Mouse (Mus musculus): ENCODE data around the gene Car3.

Car3 gene

DNA sequence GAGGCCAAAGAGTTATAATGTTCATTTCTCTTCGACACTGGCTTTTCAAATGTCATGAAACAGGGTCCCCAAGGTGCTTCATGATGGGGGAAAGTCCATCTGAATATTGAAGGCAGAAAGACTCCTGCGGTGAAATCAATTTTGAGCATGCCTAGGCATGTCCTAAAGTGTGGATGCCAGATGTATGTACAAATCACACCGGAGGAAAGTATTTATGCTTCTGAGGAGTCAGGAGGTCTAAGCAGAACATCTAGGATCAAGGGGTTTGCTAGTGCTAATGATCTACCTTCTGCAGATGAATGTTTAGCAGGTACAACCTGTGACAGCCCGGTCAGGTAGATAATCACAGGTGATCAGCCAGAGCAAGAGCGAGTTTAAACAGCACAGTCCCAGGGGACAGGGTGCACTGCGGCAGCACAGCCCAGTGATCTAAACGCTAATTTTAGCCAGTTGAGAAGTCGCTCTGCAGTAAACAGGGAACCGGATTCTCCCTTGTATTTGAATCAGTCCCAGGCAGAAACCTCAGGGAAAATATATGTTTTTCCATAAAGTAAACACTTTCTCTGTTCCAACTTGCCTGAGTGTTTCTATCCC is 13.1 kb downstream of the Car3 start:
- no peak for DNase-seq (ENCODE audit: low spot score)

DNA sequence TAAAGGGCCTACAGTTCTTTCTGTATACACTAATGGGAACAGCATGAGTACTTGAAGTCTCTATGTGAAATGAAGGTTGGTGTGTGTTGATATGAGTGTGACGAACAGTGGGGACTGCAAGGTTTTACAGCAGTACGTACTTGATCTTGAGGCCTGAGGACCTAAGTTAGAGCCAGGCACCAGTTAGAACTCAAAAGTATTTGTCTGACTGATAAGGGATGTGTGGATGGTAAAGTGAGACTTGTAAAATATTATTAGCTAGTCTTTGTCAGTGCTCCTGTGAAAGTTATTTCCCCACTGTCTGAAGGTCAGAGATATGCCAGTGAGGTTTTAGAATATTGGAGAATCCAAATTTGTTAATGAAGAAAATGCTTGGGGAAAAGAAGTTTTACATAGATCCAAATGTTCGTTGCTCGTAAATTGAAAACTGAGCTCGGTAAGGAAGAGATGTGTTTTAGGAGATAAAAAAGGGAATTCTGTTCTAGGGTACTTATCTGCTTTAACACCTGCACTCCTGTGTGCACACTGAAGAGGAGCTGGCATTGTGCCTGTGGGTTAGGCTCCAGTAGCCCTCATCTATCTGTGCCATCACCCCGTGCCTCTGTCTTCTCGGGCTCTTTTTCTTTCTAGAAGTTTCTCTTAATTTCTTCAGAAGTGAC is 14.1 kb downstream of the Car3 start:
- no peak for DNase-seq (ENCODE audit: low spot score)

DNA sequence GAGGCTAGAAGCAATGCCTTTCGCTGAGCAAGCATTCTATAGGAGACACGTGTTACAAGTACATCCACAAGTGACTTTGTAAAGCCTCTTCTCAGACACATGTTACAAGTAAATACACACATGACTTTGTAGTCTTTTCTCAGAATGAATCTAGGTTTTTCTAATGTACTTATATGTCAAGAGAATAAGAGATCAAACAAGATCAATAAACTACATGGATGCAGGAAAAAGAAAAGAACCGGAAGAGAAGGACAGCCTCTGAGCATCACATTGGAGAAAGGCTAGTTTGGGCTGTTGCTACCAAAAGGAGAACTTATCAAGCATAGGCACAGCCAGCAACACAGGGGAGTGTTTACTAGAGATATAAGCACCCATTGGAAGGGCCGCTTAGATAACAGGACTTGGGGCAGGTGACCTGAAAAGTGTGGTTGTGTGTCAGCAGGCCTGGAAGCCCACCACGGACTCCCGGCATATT is 15.5 kb downstream of the Car3 start:
- DNase-seq (ENCODE audit: low spot score) = no peak

DNA sequence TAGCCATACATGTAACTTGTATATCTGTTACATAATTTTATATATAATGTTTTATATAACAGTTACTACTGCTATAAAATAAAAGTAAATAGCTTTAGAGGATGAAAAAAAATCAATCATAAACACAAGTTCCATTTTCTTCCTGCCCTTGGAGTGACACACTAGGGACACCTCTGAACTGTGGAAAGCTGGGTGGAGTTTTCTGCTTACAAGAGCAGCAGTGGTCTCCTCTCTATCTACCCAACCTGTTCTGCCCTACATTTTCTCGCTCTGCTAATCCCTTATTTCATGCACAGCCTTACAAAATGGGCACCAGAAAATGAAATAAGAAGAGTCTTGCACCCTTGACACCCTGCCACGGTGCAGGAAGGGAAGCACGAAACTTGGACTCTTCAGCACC is 16.0 kb downstream of the Car3 start:
- DNase-seq (ENCODE audit: low spot score) = no peak

DNA sequence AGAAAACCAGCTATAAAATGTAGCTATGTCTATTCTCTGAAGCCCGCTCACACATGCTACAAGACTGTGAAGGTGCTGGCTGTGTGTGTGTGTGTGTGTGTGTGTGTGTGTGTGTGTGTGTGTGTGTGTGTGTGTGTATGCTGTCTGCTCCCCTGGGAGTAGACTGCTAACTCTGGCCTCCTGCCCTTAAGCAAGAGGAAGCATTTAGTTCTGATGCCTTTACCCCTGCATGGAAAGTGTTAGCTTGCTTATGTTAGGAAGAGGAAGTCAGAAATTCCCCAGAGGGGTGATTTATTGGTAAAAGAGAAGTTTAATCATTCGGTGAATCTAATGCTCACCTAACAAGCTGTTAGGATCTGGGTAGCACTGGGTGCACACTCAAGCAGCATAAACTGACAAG is 17.0 kb downstream of the Car3 start:
- DNase-seq (ENCODE audit: low spot score) = no peak

- no peak for DNase-seq (ENCODE audit: low spot score)
These were observed 18.7 kb downstream of the Car3 start for GRCm38 (mm10) chr3:14882005-14882404.

DNA sequence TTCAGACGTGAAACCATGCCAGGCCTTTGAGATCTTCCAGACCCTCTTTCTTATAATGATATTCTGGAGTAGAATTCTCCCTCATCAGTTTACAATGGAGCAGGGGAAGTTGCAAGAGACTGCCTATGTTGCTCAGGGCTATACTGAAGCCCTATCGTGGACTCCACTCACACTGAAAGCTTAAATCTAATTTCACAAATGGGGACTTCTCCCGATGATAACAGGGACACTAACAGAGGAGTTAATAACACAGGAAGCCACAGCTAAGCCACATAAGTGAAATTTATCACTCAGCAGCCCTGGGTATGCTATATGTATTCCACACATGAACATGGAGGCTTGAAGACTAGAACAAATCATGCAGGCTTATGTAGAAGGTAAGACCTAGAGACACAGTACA is 19.4 kb downstream of the Car3 start:
- DNase-seq (ENCODE audit: low spot score) = no peak

DNA sequence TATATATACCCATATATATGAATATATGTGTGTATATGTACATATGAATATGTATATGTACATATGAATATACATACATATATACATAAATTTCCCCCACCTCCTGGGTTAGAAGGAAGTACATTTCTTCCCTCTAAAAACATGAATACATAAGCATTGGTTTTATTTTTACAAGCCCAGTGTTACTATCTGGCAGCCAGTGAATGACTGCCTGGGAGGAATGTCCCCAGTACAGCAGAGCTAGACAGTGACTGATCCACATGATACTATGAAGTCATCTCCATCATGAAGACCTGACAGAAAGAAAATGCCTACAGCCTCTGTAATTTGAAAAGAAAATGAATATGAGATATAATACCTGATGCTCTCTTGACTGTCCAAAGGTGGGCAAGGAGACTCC is 21.5 kb downstream of the Car3 start:
- no peak for DNase-seq (ENCODE audit: low spot score)

- peak; percentile 55 for DNase-seq (ENCODE audit: low spot score)
These were observed 23.1 kb downstream of the Car3 start, which contains the start of gene Car2 for GRCm38 (mm10) chr3:14886102-14887098. Gene Car2 (plus strand): TSS chr3:14886273.

DNA sequence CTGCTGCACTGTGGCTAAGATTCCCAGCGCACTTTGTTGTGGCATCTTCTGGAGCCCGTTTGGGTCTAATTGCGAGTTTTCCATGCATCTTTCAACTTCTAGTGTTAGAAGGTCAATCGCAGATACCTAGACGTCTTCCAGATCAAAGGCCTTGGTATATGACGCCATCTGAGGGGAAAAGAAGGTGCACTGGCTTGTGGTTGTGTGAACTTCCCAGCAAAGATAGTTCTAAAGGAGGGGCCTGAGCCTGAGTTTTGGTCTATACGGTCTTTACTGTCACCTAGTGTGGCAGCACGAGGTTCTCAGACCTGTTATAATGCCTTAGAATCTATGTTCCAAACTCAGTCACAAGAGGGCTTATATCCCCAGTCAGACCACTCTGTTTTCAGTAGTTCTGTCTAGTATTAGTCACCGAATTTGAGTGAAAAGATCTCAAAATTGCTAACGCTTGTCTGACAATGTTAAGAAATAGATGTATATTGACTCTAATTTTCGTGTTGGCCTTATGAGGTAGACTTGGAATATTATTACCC is 23.9 kb downstream of the Car3 start:
- peak; percentile 26 for DNase-seq (ENCODE audit: low spot score)

- no peak for DNase-seq (ENCODE audit: low spot score)
These were observed 24.5 kb downstream of the Car3 start for GRCm38 (mm10) chr3:14887686-14888295.

GRCm38 (mm10) chr3:14888549-14888948 is 25.2 kb downstream of the Car3 start:
- DNase-seq (ENCODE audit: low spot score) = no peak

GRCm38 (mm10) chr3:14889085-14889484 is 25.8 kb downstream of the Car3 start:
- DNase-seq (ENCODE audit: low spot score) = no peak

DNA sequence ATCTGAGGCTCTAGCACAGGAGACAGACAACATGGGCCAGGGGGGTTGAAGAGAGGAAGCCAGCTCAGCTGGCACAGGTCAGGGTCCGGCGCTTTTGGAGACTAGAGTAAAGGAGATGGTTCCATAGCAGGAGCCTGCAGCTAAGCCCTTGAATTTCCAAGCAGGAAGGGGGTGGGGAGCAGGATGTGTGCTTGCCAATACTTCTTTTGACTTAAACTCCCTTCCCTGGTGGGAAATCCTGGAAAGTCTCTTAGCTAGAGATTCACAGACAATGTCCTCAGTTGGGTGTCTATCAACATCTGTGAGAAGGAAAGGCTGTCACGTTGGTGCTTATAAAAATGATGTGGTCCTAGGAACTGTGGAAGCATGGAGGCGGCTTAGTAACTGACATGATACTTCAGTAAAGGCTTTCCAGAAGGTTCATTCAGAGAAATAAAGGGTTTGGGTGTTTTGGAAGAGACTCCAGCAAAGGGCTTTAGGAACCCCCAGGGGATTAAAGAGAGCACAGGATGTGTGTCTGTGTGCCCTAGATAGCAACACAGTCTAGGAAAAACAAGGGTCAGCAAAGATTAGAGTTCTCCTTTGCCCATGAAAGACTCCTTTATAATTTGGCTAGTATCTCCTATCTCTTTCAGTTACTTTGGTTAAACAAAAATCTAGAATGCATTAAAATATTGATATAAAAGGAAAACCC is 26.6 kb downstream of the Car3 start:
- no peak for DNase-seq (ENCODE audit: low spot score)

DNA sequence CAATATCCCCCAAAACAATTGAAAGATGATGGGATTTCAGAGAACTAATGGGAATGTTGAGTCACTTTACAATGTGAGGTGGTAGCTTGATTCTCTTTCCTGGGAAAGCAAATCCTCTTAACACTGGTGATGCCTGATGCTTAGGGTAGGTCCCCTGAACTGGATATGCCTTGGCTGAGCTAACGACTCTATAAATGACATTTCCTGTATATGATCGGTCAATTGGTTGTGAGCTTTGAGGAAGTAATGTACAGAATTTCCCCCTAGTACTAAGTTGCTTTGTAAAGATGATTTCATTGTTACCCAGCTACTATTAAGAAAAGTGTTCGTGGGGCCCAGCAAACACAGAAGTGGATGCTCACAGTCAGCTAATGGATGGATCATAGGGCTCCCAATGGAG is 29.7 kb downstream of the Car3 start:
- no peak for DNase-seq (ENCODE audit: low spot score)

GRCm38 (mm10) chr3:14893700-14894099 is 30.4 kb downstream of the Car3 start:
- DNase-seq (ENCODE audit: low spot score) = no peak

DNA sequence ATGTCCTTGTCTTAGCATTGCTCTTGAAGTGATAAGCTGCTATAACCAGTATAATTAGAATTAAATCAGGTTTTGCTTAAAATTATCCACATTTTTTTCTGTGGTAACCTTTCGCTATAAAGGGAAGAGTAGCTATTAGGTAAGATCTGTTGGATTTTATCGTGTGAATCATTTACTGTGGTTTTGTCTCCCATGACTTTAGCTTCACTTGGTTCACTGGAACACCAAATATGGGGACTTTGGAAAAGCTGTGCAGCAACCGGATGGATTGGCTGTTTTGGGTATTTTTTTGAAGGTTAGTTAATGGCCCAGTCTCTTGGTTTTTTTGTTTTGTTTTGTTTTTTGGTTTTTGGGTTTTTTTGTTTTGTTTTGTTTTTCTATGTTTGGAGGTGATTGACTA is 32.0 kb downstream of the Car3 start:
- DNase-seq (ENCODE audit: low spot score) = no peak

- no peak for DNase-seq (ENCODE audit: low spot score)
These were observed 34.5 kb downstream of the Car3 start for GRCm38 (mm10) chr3:14897770-14898169.

- DNase-seq (ENCODE audit: low spot score) = no peak
These were observed 40.1 kb downstream of the Car3 start for GRCm38 (mm10) chr3:14903380-14903779.

GRCm38 (mm10) chr3:14904165-14904564 is 40.9 kb downstream of the Car3 start:
- DNase-seq (ENCODE audit: low spot score) = no peak

GRCm38 (mm10) chr3:14907271-14907670 is 44.0 kb downstream of the Car3 start:
- no peak for DNase-seq (ENCODE audit: low spot score)

All from T-cell, adult 2 months (primary cell).